Mouse (Mus musculus) lung, embryonic 16.5 days (tissue): ENCODE measurements around the gene Pum1. TPM values are rescaled to one million over a fixed set of nuclear protein-coding genes. Genes with fewer than 3 reads are reported as not detected.
"Not testable (repeated sequence)": the region's sequence is repeated elsewhere in the genome, so short reads cannot be mapped to it uniquely, and the experiment has no call there.

ENCODE experiments used
- ATAC-seq: fragments of 200-750 bp; cut with Nextera tagmentation; 2 replicates; pipeline ENCODE4 v1.8.0; 2017; ENCODE audit warnings: low read depth, mild to moderate bottlenecking, moderate library complexity
- H3K27ac ChIP-seq: fragments of 300-500 bp; sonication (generic); 2 replicates; pipeline ENCODE4 v1.5.1; 2014; ENCODE audit warnings: mild to moderate bottlenecking, control low read depth, low read length
- H3K27me3 ChIP-seq: fragments of 300-500 bp; sonication (generic); 2 replicates; pipeline ENCODE4 v1.6.1; 2014; ENCODE audit warnings: low read depth, low read length, mixed read lengths; ENCODE audit not compliant: control insufficient read depth, insufficient read depth
- H3K36me3 ChIP-seq: fragments of 300-500 bp; sonication (generic); 2 replicates; pipeline ENCODE4 v1.6.1; 2014; ENCODE audit warnings: low read length; ENCODE audit not compliant: control insufficient read depth, insufficient read depth
- H3K4me1 ChIP-seq: fragments of 300-500 bp; sonication (generic); replicated peaks from 2 replicates; pipeline ENCODE4 v1.6.1; 2014; ENCODE audit warnings: low read length, mixed read lengths; ENCODE audit not compliant: control insufficient read depth, insufficient read depth
- H3K4me2 ChIP-seq: fragments of 300-500 bp; sonication (generic); 2 replicates; pipeline ENCODE4 v1.6.1; 2014; ENCODE audit warnings: low read depth, low read length, control low read depth
- H3K4me3 ChIP-seq: fragments of 300-500 bp; sonication (generic); 2 replicates; pipeline ENCODE4 v1.5.1; 2014; ENCODE audit warnings: mild to moderate bottlenecking, low read length, control low read depth
- H3K9ac ChIP-seq: fragments of 300-500 bp; sonication (generic); 2 replicates; pipeline ENCODE4 v1.6.1; 2014; ENCODE audit warnings: low read length, control low read depth
- H3K9me3 ChIP-seq: fragments of 300-500 bp; sonication (generic); 2 replicates; pipeline ENCODE4 v1.6.1; 2016; ENCODE audit warnings: low read length; ENCODE audit not compliant: control insufficient read depth
- WGBS: fragments of 180-500 bp; shearing (Covaris S2); extraction: QIAGEN DNeasy Blood & Tissue Kit; methylation state at CpG from one replicate; pipeline ENCODE4 v1.1.7; 2014; 5-methylcytosine and 5-hydroxymethylcytosine counted together
- polyA plus RNA-seq: library from polyadenylated mRNA; unstranded; fragments of >200 nt; fragmentation: Nextera tagmentation; extraction: Ambion mirVana; gene quantifications from 2 replicates; pipeline ENCODE4 v1.2.1, GENCODE M21; 2015

The Pum1 gene
- polyA plus RNA-seq: 80.3 and 84.2 TPM in 2 replicates

DNA sequence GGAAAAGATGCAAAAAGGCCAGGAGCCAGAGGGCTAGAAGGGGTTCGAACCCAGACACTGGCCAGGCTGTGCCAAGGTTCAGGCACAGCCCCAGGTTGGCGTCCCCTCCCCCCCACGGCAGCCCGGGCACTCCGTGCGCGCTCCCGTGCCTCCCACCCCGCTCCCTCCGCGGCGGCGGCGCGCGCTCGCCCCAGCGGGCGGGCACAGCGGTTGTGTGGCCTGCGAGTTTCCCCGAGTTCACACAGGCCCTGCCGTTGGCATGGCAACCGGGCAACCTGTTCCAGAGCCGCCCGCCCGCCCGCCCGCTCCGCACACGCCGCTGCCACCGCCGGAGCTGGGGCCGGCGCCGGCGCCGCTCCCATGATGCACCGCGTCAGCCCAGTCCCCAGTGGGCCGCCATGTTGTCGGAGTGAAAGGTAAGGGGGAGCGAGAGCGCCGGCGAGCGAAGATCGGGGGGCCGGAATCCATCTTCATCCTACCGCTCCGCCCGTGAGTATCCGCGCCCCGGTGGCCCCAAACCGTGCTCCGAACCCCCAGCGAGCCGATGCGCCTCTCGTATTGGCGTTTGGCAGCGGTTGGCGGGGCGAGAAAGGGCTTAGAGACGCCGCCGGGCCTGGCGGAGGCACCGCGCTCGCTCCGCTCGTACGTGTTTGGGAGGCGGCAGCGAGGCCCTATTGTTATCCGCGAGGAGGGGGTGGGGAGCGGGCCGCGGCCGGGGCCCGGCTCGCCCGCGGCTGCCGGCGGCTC is at the start of gene Pum1:
Gene Pum1, plus strand, starts transcription at position 343 of the 747 bp plus-strand sequence.
- Histone ChIP-seq H3K27ac (peak within 1 kb of the TSS; percentile 96), H3K27me3 (no peaks in the 10 kb centered on the region), H3K4me2 (peak within 1 kb of the TSS; percentile 82), H3K9me3 (no peaks in the 10 kb centered on the region), H3K4me3 (peak within 1 kb of the TSS; percentile 100), H3K36me3 (no peaks in the 10 kb centered on the region), H3K4me1 (peaks cover 21% of the 10 kb centered on the region), H3K9ac (peak within 1 kb of the TSS; percentile 99)
- under 1% methylated on average over 78 of the region's 90 CpGs for WGBS
- peak; percentile 95 for ATAC-seq

DNA sequence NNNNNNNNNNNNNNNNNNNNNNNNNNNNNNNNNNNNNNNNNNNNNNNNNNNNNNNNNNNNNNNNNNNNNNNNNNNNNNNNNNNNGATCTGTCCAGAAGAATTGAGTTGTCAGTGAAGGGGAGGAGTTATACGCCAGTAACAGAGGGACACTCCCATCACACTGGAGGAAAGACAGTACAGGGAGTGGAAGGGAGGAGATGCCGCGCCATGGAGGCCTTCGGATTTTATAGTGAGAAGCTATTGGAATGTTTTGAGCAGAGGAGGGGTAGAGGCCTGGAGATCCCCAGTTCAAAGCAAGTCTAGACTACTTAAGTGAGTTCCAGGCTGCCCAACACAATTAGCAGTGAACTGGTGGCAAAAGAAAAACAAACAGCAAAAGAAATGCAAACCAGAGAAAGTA is 33.7 kb upstream of the Pum1 start:
- peak overlapping the region; percentile 32 for H3K4me3 ChIP-seq
- peak; percentile 91 for ATAC-seq
- no peaks in the 10 kb centered on the region for H3K27me3 ChIP-seq
- H3K4me2 ChIP-seq: peak overlapping the region; percentile 55
- H3K9ac ChIP-seq: peak overlapping the region; percentile 43; the same call in 1 of the 2 replicates
- no peaks in the 10 kb centered on the region for H3K4me1 ChIP-seq
- H3K9me3 ChIP-seq: no peaks in the 10 kb centered on the region
- WGBS: 11% methylated on average over 4 of the region's 4 CpGs
- no peaks in the 10 kb centered on the region for H3K36me3 ChIP-seq
- peak overlapping the region; percentile 68 for H3K27ac ChIP-seq

DNA sequence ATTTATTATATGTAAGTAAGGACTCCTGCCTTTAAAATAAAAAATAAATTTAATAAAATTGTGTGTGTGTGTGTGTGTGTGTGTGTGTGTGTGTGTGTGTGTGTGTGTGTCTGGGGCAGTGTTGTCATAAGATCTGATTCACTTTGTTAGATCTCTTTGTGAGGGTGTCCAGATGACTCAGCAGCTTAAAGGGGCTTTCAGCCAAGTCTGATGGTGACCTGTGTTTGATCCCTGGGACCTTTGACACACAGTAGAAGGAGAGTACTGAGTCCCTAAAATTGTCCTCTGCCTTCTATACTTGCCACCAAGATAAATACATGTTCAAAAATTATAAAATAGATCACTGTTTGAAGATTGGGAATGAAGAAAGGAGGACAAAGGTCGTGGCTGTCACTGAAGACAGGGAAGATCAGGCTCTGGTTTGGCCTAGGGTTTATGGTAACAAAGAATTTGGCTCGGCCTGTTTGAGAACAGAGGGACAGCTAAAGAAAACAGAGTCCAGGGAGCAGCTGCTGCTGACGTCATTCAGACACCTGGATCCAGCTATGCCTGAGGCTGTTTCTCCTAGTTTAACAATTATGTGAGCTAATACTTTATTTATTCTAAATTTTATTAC is 32.8 kb upstream of the Pum1 start:
- 56% methylated on average over 3 of the region's 3 CpGs for WGBS
- Histone ChIP-seq H3K27me3 (no peaks in the 10 kb centered on the region), H3K4me3 (no peak overlapping the region), H3K9me3 (no peaks in the 10 kb centered on the region), H3K4me2 (no peak overlapping the region), H3K9ac (no peak overlapping the region), H3K27ac (no peak overlapping the region), H3K4me1 (no peaks in the 10 kb centered on the region), H3K36me3 (no peaks in the 10 kb centered on the region)
- ATAC-seq: no peak

DNA sequence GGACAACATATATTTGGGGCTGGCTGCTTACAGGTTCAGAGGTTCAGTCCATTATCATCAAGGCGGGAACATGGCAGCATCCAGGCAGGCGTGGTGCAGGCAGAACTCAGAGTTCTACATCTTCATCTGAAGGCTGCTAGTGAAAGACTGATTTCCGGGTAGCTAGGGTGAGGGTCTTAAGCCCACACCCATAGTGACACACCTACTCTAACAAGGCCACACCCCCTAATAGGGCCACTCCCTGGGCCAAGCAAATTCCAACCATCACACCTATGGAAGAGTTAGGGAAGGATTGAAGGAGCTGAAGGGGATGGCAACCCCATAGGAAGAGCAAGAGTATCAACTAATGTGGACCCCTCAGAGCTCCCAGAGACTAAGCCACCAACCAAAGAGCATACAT is 28.0 kb upstream of the Pum1 start:
- H3K4me2 ChIP-seq, H3K36me3 ChIP-seq, H3K27me3 ChIP-seq, H3K4me3 ChIP-seq, H3K4me1 ChIP-seq, H3K9ac ChIP-seq, H3K27ac ChIP-seq, ATAC-seq, H3K9me3 ChIP-seq: not testable (repeated sequence)
- 82% methylated on average over 3 of the region's 3 CpGs for WGBS

DNA sequence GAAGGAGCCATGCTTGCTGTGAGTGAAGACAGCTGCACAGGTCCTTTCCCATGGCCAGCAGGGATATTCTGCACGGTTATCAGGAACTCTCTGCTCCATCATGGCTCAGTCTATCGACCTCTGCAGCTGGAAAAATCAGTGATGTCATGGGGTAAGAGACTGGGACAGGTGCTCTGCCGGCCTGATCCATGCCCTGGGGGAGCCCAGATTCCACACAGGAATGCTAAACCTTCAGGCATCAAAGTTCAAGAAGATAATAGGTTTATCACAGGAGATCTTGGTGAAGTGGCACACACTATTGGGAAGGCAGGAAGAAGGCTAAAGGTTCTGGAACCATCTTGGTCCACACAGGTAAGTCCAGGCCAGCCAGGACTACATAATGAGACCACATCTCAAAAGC is 26.4 kb upstream of the Pum1 start:
- Histone ChIP-seq H3K4me1 (no peaks in the 10 kb centered on the region), H3K9ac (no peak overlapping the region), H3K9me3 (no peaks in the 10 kb centered on the region), H3K4me3 (no peak overlapping the region), H3K36me3 (no peaks in the 10 kb centered on the region), H3K27me3 (no peaks in the 10 kb centered on the region), H3K27ac (no peak overlapping the region), H3K4me2 (no peak overlapping the region)
- WGBS: 73% methylated on average over 3 of the region's 3 CpGs
- ATAC-seq: no peak

GRCm38 (mm10) chr4:130637488-130638422 is 25.4 kb upstream of the Pum1 start:
- no peak for ATAC-seq
- H3K27ac ChIP-seq: no peak overlapping the region
- H3K36me3 ChIP-seq: no peaks in the 10 kb centered on the region
- H3K4me3 ChIP-seq: no peak overlapping the region
- no peaks in the 10 kb centered on the region for H3K9me3 ChIP-seq
- no peaks in the 10 kb centered on the region for H3K27me3 ChIP-seq
- no peak overlapping the region for H3K9ac ChIP-seq
- WGBS: 71% methylated on average over 8 of the region's 9 CpGs
- H3K4me1 ChIP-seq: no peaks in the 10 kb centered on the region
- H3K4me2 ChIP-seq: no peak overlapping the region

- H3K4me3 ChIP-seq: no peak overlapping the region
- no peaks in the 10 kb centered on the region for H3K4me1 ChIP-seq
- no peak for ATAC-seq
- no peaks in the 10 kb centered on the region for H3K27me3 ChIP-seq
- no peak overlapping the region for H3K4me2 ChIP-seq
- no peaks in the 10 kb centered on the region for H3K9me3 ChIP-seq
- H3K27ac ChIP-seq: no peak overlapping the region
- no peak overlapping the region for H3K9ac ChIP-seq
- H3K36me3 ChIP-seq: no peaks in the 10 kb centered on the region
- WGBS: 57% methylated on average over 9 of the region's 9 CpGs
These were observed 22.9 kb upstream of the Pum1 start for GRCm38 (mm10) chr4:130640031-130640717.

DNA sequence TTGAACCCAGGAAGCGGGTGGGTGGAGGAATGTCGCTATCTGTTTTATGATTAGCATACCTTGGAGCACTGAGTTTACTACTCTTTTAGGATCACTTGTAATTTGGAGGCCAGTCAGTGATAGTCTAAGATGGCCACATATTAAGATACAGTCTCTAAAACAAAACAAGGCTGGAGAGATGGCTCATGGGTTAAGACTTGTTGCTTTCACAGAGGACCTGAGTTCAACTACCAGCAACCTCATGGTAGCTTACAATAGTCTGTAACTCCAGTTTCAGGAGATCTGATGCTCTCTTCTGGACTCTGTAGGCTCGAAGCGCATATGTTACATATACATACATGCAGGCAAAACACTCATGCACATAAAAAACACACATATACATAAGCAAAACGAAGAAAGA is 20.7 kb upstream of the Pum1 start:
- Histone ChIP-seq H3K36me3 (no peaks in the 10 kb centered on the region), H3K27ac (no peak overlapping the region), H3K9ac (no peak overlapping the region), H3K4me2 (no peak overlapping the region), H3K4me3 (no peak overlapping the region), H3K27me3 (no peaks in the 10 kb centered on the region), H3K9me3 (no peaks in the 10 kb centered on the region), H3K4me1 (no peaks in the 10 kb centered on the region)
- WGBS: 90% methylated on average over 5 of the region's 5 CpGs
- ATAC-seq: no peak
